Mouse (Mus musculus): ENCODE measurements around the gene Mad2l1bp.

DNA sequence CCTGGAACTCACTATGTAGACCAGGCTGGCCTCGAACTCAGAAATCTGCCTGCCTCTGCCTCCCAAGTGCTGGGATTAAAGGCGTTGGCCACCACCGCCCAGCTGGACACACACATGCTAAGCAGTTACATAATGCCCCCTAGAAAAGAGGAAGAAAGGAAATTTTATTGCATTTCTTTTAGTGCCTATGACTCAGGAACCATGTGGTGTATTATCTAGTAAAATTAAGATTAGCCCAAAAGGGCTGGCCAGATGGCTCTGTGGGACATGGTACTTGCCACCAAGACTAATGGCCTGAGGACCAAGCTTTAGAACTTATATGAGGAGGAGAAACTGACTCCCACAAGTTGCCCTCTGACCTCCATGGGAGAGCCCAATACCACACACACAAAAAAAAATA lies 13.5 kb downstream of the Mad2l1bp start:
- TF ChIP-seq USF1 (IDR thresholded peaks at IDR 0.05; ENCODE audit: low read depth) (no peak), CTCF (IDR thresholded peaks at IDR 0.05; ENCODE audit: control insufficient read depth, insufficient read depth, insufficient read length) (no peak), MYOG (IDR thresholded peaks at IDR 0.05; ENCODE audit: control insufficient read depth, extremely low read depth, insufficient read length) (no peak), CEBPB (IDR thresholded peaks at IDR 0.05; ENCODE audit: low read depth) (no peak), MYOD1 (IDR thresholded peaks at IDR 0.05; ENCODE audit: control insufficient read depth, insufficient read length, low read depth) (no peak), MAX (IDR thresholded peaks at IDR 0.05) (no peak)

Measured in C2C12 (cell line).